Mouse (Mus musculus) heart, embryonic 15.5 days (tissue): ENCODE measurements at regions not wholly inside any gene's neighbourhood (a gene's known extent, or its start where the extent isn't known, plus 50 kb on each side); places are given as distances from the start of the nearest gene placed in this dataset.

ENCODE experiments used
- ATAC-seq: fragments of 200-750 bp; cut with Nextera tagmentation; replicated peaks from 2 replicates; pipeline ENCODE4 v1.8.0; 2017; ENCODE audit warnings: low read depth, moderate TSS enrichment; ENCODE audit not compliant: insufficient number of reproducible peaks, insufficient read depth, low FRiP score
- H3K27ac ChIP-seq: fragments of 300-500 bp; sonication (generic); 2 replicates; pipeline ENCODE4 v1.5.1; 2015; ENCODE audit warnings: mild to moderate bottlenecking, inconsistent platforms
- H3K27me3 ChIP-seq: fragments of 300-500 bp; sonication (generic); 2 replicates; pipeline ENCODE4 v1.6.1; 2015; ENCODE audit warnings: inconsistent platforms
- H3K36me3 ChIP-seq: fragments of 300-500 bp; sonication (generic); 2 replicates; pipeline ENCODE4 v1.6.1; 2015; ENCODE audit warnings: mild to moderate bottlenecking, inconsistent platforms
- H3K4me1 ChIP-seq: fragments of 300-500 bp; sonication (generic); replicated peaks from 2 replicates; pipeline ENCODE4 v1.6.1; 2015; ENCODE audit warnings: inconsistent platforms
- H3K4me2 ChIP-seq: fragments of 300-500 bp; sonication (generic); 2 replicates; pipeline ENCODE4 v1.6.1; 2015; ENCODE audit warnings: inconsistent platforms, mild to moderate bottlenecking, moderate library complexity
- H3K4me3 ChIP-seq: fragments of 300-500 bp; sonication (generic); 2 replicates; pipeline ENCODE4 v1.5.1; 2015; ENCODE audit warnings: mild to moderate bottlenecking, inconsistent platforms
- H3K9ac ChIP-seq: fragments of 300-500 bp; sonication (generic); 2 replicates; pipeline ENCODE4 v1.6.1; 2015; ENCODE audit warnings: mild to moderate bottlenecking, inconsistent platforms
- H3K9me3 ChIP-seq: fragments of 300-500 bp; sonication (generic); replicated peaks from 2 replicates; pipeline ENCODE4 v1.6.1; 2016; ENCODE audit warnings: inconsistent platforms
- WGBS: fragments of 180-500 bp; shearing (Covaris S2); methylation state at CpG from one replicate; pipeline ENCODE4 v1.1.7; 2015; ENCODE audit warnings: mixed read lengths; 5-methylcytosine and 5-hydroxymethylcytosine counted together

GRCm38 (mm10) chr2:147610343-147610742, 248.6 kb downstream of the Pax1 start:
- Histone ChIP-seq H3K4me2 (no peak overlapping the region), H3K9me3 (no peaks in the 10 kb centered on the region), H3K4me3 (no peak overlapping the region), H3K36me3 (no peaks in the 10 kb centered on the region), H3K9ac (no peak overlapping the region), H3K27me3 (no peaks in the 10 kb centered on the region), H3K27ac (no peak overlapping the region), H3K4me1 (no peaks in the 10 kb centered on the region)
- ATAC-seq, result no peak

- Histone ChIP-seq H3K4me3 (no peak overlapping the region), H3K36me3 (no peaks in the 10 kb centered on the region), H3K9me3 (no peaks in the 10 kb centered on the region), H3K4me1 (no peaks in the 10 kb centered on the region), H3K9ac (no peak overlapping the region), H3K27me3 (no peaks in the 10 kb centered on the region), H3K4me2 (no peak overlapping the region), H3K27ac (no peak overlapping the region)
- ATAC-seq, result no peak
- WGBS, result 46% methylated on average over 2 of the region's 2 CpGs
These were observed 239.9 kb downstream of the Pax1 start for GRCm38 (mm10) chr2:147601639-147602038.

GRCm38 (mm10) chr2:147572413-147572812, 210.7 kb downstream of the Pax1 start:
- no peak overlapping the region for H3K4me3 ChIP-seq
- H3K9me3 ChIP-seq, result no peaks in the 10 kb centered on the region
- ATAC-seq, result no peak
- 90% methylated on average over 1 of the region's 1 CpGs for WGBS
- no peak overlapping the region for H3K9ac ChIP-seq
- no peak overlapping the region for H3K27ac ChIP-seq
- no peak overlapping the region for H3K4me2 ChIP-seq
- H3K27me3 ChIP-seq, result no peaks in the 10 kb centered on the region
- no peaks in the 10 kb centered on the region for H3K36me3 ChIP-seq
- H3K4me1 ChIP-seq, result no peaks in the 10 kb centered on the region

- Histone ChIP-seq H3K9me3 (no peaks in the 10 kb centered on the region), H3K27ac (no peak overlapping the region), H3K4me1 (no peaks in the 10 kb centered on the region), H3K4me2 (no peak overlapping the region), H3K27me3 (no peaks in the 10 kb centered on the region), H3K4me3 (no peak overlapping the region), H3K9ac (no peak overlapping the region), H3K36me3 (no peaks in the 10 kb centered on the region)
- 66% methylated on average over 7 of the region's 7 CpGs for WGBS
- ATAC-seq, result no peak
These were observed 199.5 kb downstream of the Pax1 start for GRCm38 (mm10) chr2:147561220-147561619.

- Histone ChIP-seq H3K36me3 (no peaks in the 10 kb centered on the region), H3K4me2 (no peak overlapping the region), H3K9me3 (no peaks in the 10 kb centered on the region), H3K27ac (no peak overlapping the region), H3K9ac (no peak overlapping the region), H3K4me3 (no peak overlapping the region), H3K4me1 (no peaks in the 10 kb centered on the region), H3K27me3 (no peaks in the 10 kb centered on the region)
- no peak for ATAC-seq
- 80% methylated on average over 20 of the region's 20 CpGs for WGBS
These were observed 198.9 kb downstream of the Pax1 start for GRCm38 (mm10) chr2:147560426-147561155.

- no peak overlapping the region for H3K4me2 ChIP-seq
- H3K9me3 ChIP-seq, result no peaks in the 10 kb centered on the region
- H3K36me3 ChIP-seq, result no peaks in the 10 kb centered on the region
- no peaks in the 10 kb centered on the region for H3K27me3 ChIP-seq
- no peak overlapping the region for H3K9ac ChIP-seq
- no peak overlapping the region for H3K27ac ChIP-seq
- H3K4me1 ChIP-seq, result no peaks in the 10 kb centered on the region
- no peak overlapping the region for H3K4me3 ChIP-seq
- 56% methylated on average over 2 of the region's 2 CpGs for WGBS
- no peak for ATAC-seq
These were observed 167.4 kb downstream of the Pax1 start for GRCm38 (mm10) chr2:147529161-147529560.

GRCm38 (mm10) chr2:147515436-147515835, 153.7 kb downstream of the Pax1 start:
- WGBS, result 69% methylated on average over 3 of the region's 3 CpGs
- Histone ChIP-seq H3K4me2 (no peak overlapping the region), H3K9ac (no peak overlapping the region), H3K4me1 (no peaks in the 10 kb centered on the region), H3K36me3 (no peaks in the 10 kb centered on the region), H3K9me3 (no peaks in the 10 kb centered on the region), H3K27me3 (no peaks in the 10 kb centered on the region), H3K27ac (no peak overlapping the region), H3K4me3 (no peak overlapping the region)
- ATAC-seq, result no peak

GRCm38 (mm10) chr2:147514748-147515147, 153.0 kb downstream of the Pax1 start:
- no peak for ATAC-seq
- 74% methylated on average over 3 of the region's 3 CpGs for WGBS

GRCm38 (mm10) chr2:147503962-147504361, 142.2 kb downstream of the Pax1 start:
- Histone ChIP-seq H3K4me1 (no peaks in the 10 kb centered on the region), H3K4me2 (no peak overlapping the region), H3K4me3 (no peak overlapping the region), H3K27ac (no peak overlapping the region), H3K27me3 (no peaks in the 10 kb centered on the region), H3K9ac (no peak overlapping the region), H3K36me3 (no peaks in the 10 kb centered on the region), H3K9me3 (no peaks in the 10 kb centered on the region)
- no peak for ATAC-seq
- 69% methylated on average over 4 of the region's 4 CpGs for WGBS

More at GRCm38 (mm10) chr2:147514748-147515147, 153.0 kb downstream of the Pax1 start:
- H3K9ac ChIP-seq, result no peak overlapping the region
- no peak overlapping the region for H3K4me3 ChIP-seq
- no peak overlapping the region for H3K27ac ChIP-seq
- no peaks in the 10 kb centered on the region for H3K36me3 ChIP-seq
- H3K4me2 ChIP-seq, result no peak overlapping the region
- no peaks in the 10 kb centered on the region for H3K27me3 ChIP-seq
- H3K4me1 ChIP-seq, result no peaks in the 10 kb centered on the region
- H3K9me3 ChIP-seq, result no peaks in the 10 kb centered on the region

- H3K27me3 ChIP-seq, result no peaks in the 10 kb centered on the region
These were observed 137.0 kb downstream of the Pax1 start for GRCm38 (mm10) chr2:147498731-147499130.

GRCm38 (mm10) chr2:147455932-147456331, 94.2 kb downstream of the Pax1 start:
- Histone ChIP-seq H3K27me3 (no peaks in the 10 kb centered on the region), H3K4me1 (no peaks in the 10 kb centered on the region), H3K9me3 (no peaks in the 10 kb centered on the region), H3K36me3 (no peaks in the 10 kb centered on the region), H3K9ac (no peak overlapping the region), H3K4me2 (no peak overlapping the region), H3K27ac (no peak overlapping the region), H3K4me3 (no peak overlapping the region)
- WGBS, result 47% methylated on average over 5 of the region's 5 CpGs
- ATAC-seq, result no peak

More at GRCm38 (mm10) chr2:147498731-147499130, 137.0 kb downstream of the Pax1 start:
- Histone ChIP-seq H3K27ac (no peak overlapping the region), H3K9ac (no peak overlapping the region), H3K36me3 (no peaks in the 10 kb centered on the region), H3K4me2 (no peak overlapping the region), H3K4me1 (no peaks in the 10 kb centered on the region), H3K9me3 (no peaks in the 10 kb centered on the region), H3K4me3 (no peak overlapping the region)
- ATAC-seq, result no peak
- 71% methylated on average over 1 of the region's 1 CpGs for WGBS
